Mouse (Mus musculus): ENCODE results near the gene Srp72. TPM values are rescaled to one million over a fixed set of nuclear protein-coding genes. Genes with fewer than 3 reads are reported as not detected.
A peak's percentile ranks its signal among the peaks of the same experiment; 100 is the strongest.
"Not testable (repeated sequence)": the region's sequence is repeated elsewhere in the genome, so short reads cannot be mapped to it uniquely, and the experiment has no call there.

The Srp72 gene
- polyA plus RNA-seq, 1 experiment from 2014 or later, result 90.1 TPM

DNA sequence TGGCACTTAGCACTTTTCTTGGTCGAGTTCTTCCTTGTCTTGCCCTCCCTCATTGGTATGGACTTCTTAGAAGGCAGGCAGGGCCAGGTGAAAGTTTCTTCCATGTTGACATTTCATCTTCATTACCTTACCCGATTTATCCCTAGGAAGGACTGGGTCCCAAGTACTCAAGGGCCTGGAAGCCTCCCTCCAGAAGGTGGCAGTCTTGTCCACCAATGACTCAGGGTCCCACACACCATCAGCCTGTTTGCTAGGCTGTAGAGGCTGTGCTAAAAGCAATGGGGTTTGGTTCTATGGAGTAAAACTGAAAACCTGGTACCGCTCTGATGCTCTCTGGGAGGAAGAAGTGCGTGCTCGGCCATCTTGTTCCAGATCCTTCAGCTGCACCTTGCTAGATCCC lies 55.3 kb downstream of the Srp72 start:
- no peak overlapping the region for H3K4me3 ChIP-seq (replicated peaks; ENCODE audit: low read length)
- WGBS, result 76% methylated on average over 5 of the region's 5 CpGs
- H3K4me2 ChIP-seq (ENCODE audit: low read length), result no peak overlapping the region
- H3K4me1 ChIP-seq (replicated peaks; ENCODE audit: control insufficient read depth, insufficient read depth, low read length), result no peaks in the 10 kb centered on the region
- H3K36me3 ChIP-seq (ENCODE audit: control insufficient read depth, insufficient read depth), result no peaks in the 10 kb centered on the region
- H3K9me3 ChIP-seq (ENCODE audit: control insufficient read depth, low read length), result no peaks in the 10 kb centered on the region
- H3K27ac ChIP-seq (ENCODE audit: low read length), result no peak overlapping the region
- ATAC-seq, result no peak; the same call in 1 of the 2 replicates
- no peak overlapping the region for H3K9ac ChIP-seq (replicated peaks; ENCODE audit: low read depth, low read length)
- H3K27me3 ChIP-seq (replicated peaks; ENCODE audit: control insufficient read depth, insufficient read depth, low read length), result no peaks in the 10 kb centered on the region

DNA sequence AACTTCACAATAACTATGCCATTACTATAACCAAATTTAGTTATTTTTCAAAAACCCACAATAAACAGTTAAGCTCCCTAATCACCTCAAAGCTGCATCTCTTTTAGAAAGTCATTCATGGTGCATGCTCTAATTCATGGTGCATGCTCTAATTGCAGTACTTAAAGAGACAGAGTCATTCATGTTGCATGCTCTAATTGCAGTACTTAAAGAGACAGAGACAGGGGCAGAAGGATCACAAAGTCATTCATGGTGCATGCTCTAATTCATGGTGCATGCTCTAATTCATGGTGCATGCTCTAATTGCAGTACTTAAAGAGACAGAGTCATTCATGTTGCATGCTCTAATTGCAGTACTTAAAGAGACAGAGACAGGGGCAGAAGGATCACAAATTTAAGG lies 60.6 kb downstream of the Srp72 start:
- ATAC-seq, result peak; percentile 36; the same call in 1 of the 2 replicates
- H3K27ac ChIP-seq (ENCODE audit: low read length); H3K9ac ChIP-seq (replicated peaks; ENCODE audit: low read depth, low read length); H3K27me3 ChIP-seq (replicated peaks; ENCODE audit: control insufficient read depth, insufficient read depth, low read length); H3K4me1 ChIP-seq (replicated peaks; ENCODE audit: control insufficient read depth, insufficient read depth, low read length); H3K4me3 ChIP-seq (replicated peaks; ENCODE audit: low read length); H3K36me3 ChIP-seq (ENCODE audit: control insufficient read depth, insufficient read depth); H3K9me3 ChIP-seq (ENCODE audit: control insufficient read depth, low read length); H3K4me2 ChIP-seq (ENCODE audit: low read length): not testable (repeated sequence)

- Histone ChIP-seq H3K36me3 (ENCODE audit: control insufficient read depth, insufficient read depth) (no peaks in the 10 kb centered on the region), H3K9me3 (ENCODE audit: control insufficient read depth, low read length) (no peaks in the 10 kb centered on the region), H3K27me3 (replicated peaks; ENCODE audit: control insufficient read depth, insufficient read depth, low read length) (no peaks in the 10 kb centered on the region), H3K4me1 (replicated peaks; ENCODE audit: control insufficient read depth, insufficient read depth, low read length) (no peaks in the 10 kb centered on the region), H3K4me3 (replicated peaks; ENCODE audit: low read length) (no peak overlapping the region), H3K4me2 (ENCODE audit: low read length) (no peak overlapping the region), H3K9ac (replicated peaks; ENCODE audit: low read depth, low read length) (no peak overlapping the region), H3K27ac (ENCODE audit: low read length) (no peak overlapping the region)
- no peak for ATAC-seq
- WGBS, result 93% methylated on average over 10 of the region's 10 CpGs
Measured at GRCm38 (mm10) chr5:77038451-77038850, 64.0 kb downstream of the Srp72 start.

- Histone ChIP-seq H3K4me1 (replicated peaks; ENCODE audit: control insufficient read depth, insufficient read depth, low read length) (no peaks in the 10 kb centered on the region), H3K9me3 (ENCODE audit: control insufficient read depth, low read length) (no peaks in the 10 kb centered on the region), H3K27ac (ENCODE audit: low read length) (no peak overlapping the region), H3K27me3 (replicated peaks; ENCODE audit: control insufficient read depth, insufficient read depth, low read length) (no peaks in the 10 kb centered on the region), H3K36me3 (ENCODE audit: control insufficient read depth, insufficient read depth) (no peaks in the 10 kb centered on the region), H3K4me3 (replicated peaks; ENCODE audit: low read length) (no peak overlapping the region), H3K9ac (replicated peaks; ENCODE audit: low read depth, low read length) (no peak overlapping the region), H3K4me2 (ENCODE audit: low read length) (no peak overlapping the region)
- ATAC-seq, result no peak
Measured at GRCm38 (mm10) chr5:77039391-77039790, 64.9 kb downstream of the Srp72 start.

DNA sequence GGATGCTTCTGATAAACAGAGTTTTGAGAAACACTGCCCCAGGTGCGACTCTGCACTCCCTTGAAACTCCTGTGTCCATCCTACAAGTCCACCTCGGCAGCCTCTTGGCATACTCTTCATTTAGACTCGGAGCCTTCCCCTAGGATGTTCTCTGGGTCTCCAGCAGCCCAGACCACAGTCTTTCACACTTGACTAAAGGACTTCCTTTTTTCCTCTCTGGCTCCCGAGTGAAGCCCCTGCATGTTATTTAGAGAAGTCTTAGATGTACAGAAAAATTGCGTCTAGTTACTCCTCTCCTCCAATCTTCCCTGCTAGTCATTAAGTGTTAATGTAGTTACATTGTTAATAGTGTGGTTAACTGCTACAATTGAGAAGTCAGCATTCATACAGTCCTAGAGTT lies 69.9 kb downstream of the Srp72 start:
- no peak for ATAC-seq
- Histone ChIP-seq H3K4me2 (ENCODE audit: low read length) (no peak overlapping the region), H3K4me1 (replicated peaks; ENCODE audit: control insufficient read depth, insufficient read depth, low read length) (no peaks in the 10 kb centered on the region), H3K4me3 (replicated peaks; ENCODE audit: low read length) (no peak overlapping the region), H3K27ac (ENCODE audit: low read length) (no peak overlapping the region), H3K36me3 (ENCODE audit: control insufficient read depth, insufficient read depth) (no peaks in the 10 kb centered on the region), H3K9me3 (ENCODE audit: control insufficient read depth, low read length) (no peaks in the 10 kb centered on the region), H3K9ac (replicated peaks; ENCODE audit: low read depth, low read length) (no peak overlapping the region), H3K27me3 (replicated peaks; ENCODE audit: control insufficient read depth, insufficient read depth, low read length) (no peaks in the 10 kb centered on the region)
- 76% methylated on average over 5 of the region's 5 CpGs for WGBS

Other genes starting within 250 kb of the Srp72 start
- 25.7 and 28.1 TPM in 2 replicates for gene Aasdh, start 69.2 kb upstream of the Srp72 start, polyA plus RNA-seq (2015; fragmentation: Nextera tagmentation; extraction: Ambion mirVana)
- 213 and 233 TPM in 2 replicates for gene Paics, start 23.4 kb upstream of the Srp72 start, polyA plus RNA-seq (2015; fragmentation: Nextera tagmentation; extraction: Ambion mirVana)
- 15.5 and 17.1 TPM in 2 replicates for gene Ppat, start 23.1 kb upstream of the Srp72 start, polyA plus RNA-seq (2015; fragmentation: Nextera tagmentation; extraction: Ambion mirVana)
- not detected in 2 replicates for gene Arl9, start 29.4 kb downstream of the Srp72 start, polyA plus RNA-seq (2015; fragmentation: Nextera tagmentation; extraction: Ambion mirVana)
- 0.25 and 0.80 TPM in 2 replicates for gene Thegl, start 41.3 kb downstream of the Srp72 start, polyA plus RNA-seq (2015; fragmentation: Nextera tagmentation; extraction: Ambion mirVana)
- 1.2 and 1.6 TPM in 2 replicates for gene Hopx, start 140.4 kb downstream of the Srp72 start, polyA plus RNA-seq (2015; fragmentation: Nextera tagmentation; extraction: Ambion mirVana)
- gene Spink2, start 236.8 kb downstream of the Srp72 start, polyA plus RNA-seq (2015; fragmentation: Nextera tagmentation; extraction: Ambion mirVana), result 0.35 and 0.61 TPM in 2 replicates

Data from forebrain, embryonic 16.5 days (tissue).